In genomic region chr16:91885389-91886122, GRCm38 (mm10) we compare ENCODE assay signal across 8 mouse cellular contexts.
A peak's percentile ranks its signal among the peaks of the same experiment; 100 is the strongest.
DNase-seq lines count a peak whose midpoint lies in the region; ATAC-seq and TF ChIP-seq lines count a peak whose summit lies in the region.

No protein-coding gene starts in this region.

- H3K27me3 ChIP-seq in kidney, embryonic 15.5 days: no peaks in the 10 kb centered on the region
- H3K27me3 ChIP-seq in liver, embryonic 13.5 days: 0 out of 2 replicates have a peak, but pooled peaks cover 17% of the 10 kb centered on the region
- no peaks in the 10 kb centered on the region for H3K27me3 ChIP-seq in neural tube, embryonic 14.5 days (ENCODE audit: control insufficient read depth, insufficient read depth, low read length)

- no peak for DNase-seq in kidney, adult 11 months
- peak; percentile 62 for DNase-seq in heart, postnatal 4 days
- no peak for DNase-seq in liver, embryonic 13.5 days

- 7% methylated on average over 19 of the region's 19 CpGs for WGBS in kidney, embryonic 15.5 days
- 13% methylated on average over 18 of the region's 19 CpGs for WGBS in liver, embryonic 13.5 days (ENCODE audit: insufficient replicate concordance)
- WGBS in neural tube, embryonic 14.5 days: 9% methylated on average over 19 of the region's 19 CpGs

- TF ChIP-seq CTCF in cortical plate, adult 2 months (IDR thresholded peaks at IDR 0.05; ENCODE audit: extremely low read depth, insufficient read depth, low read length): peak; percentile 50

- no peak overlapping the region for H3K9ac ChIP-seq in kidney, embryonic 15.5 days
- H3K9ac ChIP-seq in liver, embryonic 13.5 days: no peak overlapping the region
- no peak overlapping the region for H3K9ac ChIP-seq in neural tube, embryonic 14.5 days (replicated peaks; ENCODE audit: low read depth, low read length)

- H3K4me3 ChIP-seq in kidney, embryonic 15.5 days (replicated peaks): peak overlapping the region; percentile 32
- no peak overlapping the region for H3K4me3 ChIP-seq in cortical plate, adult 2 months (ENCODE audit: insufficient read depth, low read length)
- 0 out of 2 replicates have a peak overlapping the region, but pooled peaks have one; percentile 13 for H3K4me3 ChIP-seq in liver, embryonic 13.5 days (replicated peaks)
- no peak overlapping the region for H3K4me3 ChIP-seq in neural tube, embryonic 14.5 days (ENCODE audit: low read depth, low read length)

- no peaks in the 10 kb centered on the region for H3K36me3 ChIP-seq in kidney, embryonic 15.5 days
- no peaks in the 10 kb centered on the region for H3K36me3 ChIP-seq in liver, embryonic 13.5 days
- no peaks in the 10 kb centered on the region for H3K36me3 ChIP-seq in neural tube, embryonic 14.5 days (ENCODE audit: control insufficient read depth, insufficient read depth, low read length)

- ATAC-seq in kidney, embryonic 15.5 days (replicated peaks; ENCODE audit: low FRiP score): peak; percentile 55
- no peak for ATAC-seq in liver, embryonic 13.5 days (ENCODE audit: low read depth)
- ATAC-seq in neural tube, embryonic 14.5 days (ENCODE audit: low read depth): peak; percentile 57; the same call in 1 of the 2 replicates
- no peak for ATAC-seq in inflammation-experienced regulatory T-cells, adult 6 months
- ATAC-seq in cerebellum, adult (ENCODE audit: insufficient number of reproducible peaks, low FRiP score, low TSS enrichment): no peak

- H3K4me2 ChIP-seq in kidney, embryonic 15.5 days: peak overlapping the region; percentile 59
- peak overlapping the region; percentile 50 for H3K4me2 ChIP-seq in liver, embryonic 13.5 days
- no peak overlapping the region for H3K4me2 ChIP-seq in neural tube, embryonic 14.5 days (ENCODE audit: low read depth, low read length)

- H3K4me1 ChIP-seq in kidney, embryonic 15.5 days: peaks cover 37% of the 10 kb centered on the region
- peaks cover 2% of the 10 kb centered on the region; the same call in 1 of the 2 replicates for H3K4me1 ChIP-seq in cortical plate, adult 2 months (ENCODE audit: control insufficient read depth, insufficient read depth, low read length)
- H3K4me1 ChIP-seq in liver, embryonic 13.5 days (replicated peaks): peaks cover 20% of the 10 kb centered on the region
- H3K4me1 ChIP-seq in neural tube, embryonic 14.5 days (ENCODE audit: control insufficient read depth, insufficient read depth, low read length): peaks cover 8% of the 10 kb centered on the region; the same call in 1 of the 2 replicates

- no peak for TF ChIP-seq POLR2A in cortical plate, adult 2 months (IDR thresholded peaks at IDR 0.05; ENCODE audit: extremely low read depth, insufficient read depth, low read length)

- H3K9me3 ChIP-seq in kidney, embryonic 15.5 days (replicated peaks): no peaks in the 10 kb centered on the region
- no peaks in the 10 kb centered on the region for H3K9me3 ChIP-seq in liver, embryonic 13.5 days (replicated peaks)
- H3K9me3 ChIP-seq in neural tube, embryonic 14.5 days (ENCODE audit: control insufficient read depth, low read length): no peaks in the 10 kb centered on the region

- peak overlapping the region; percentile 56; the same call in 1 of the 2 replicates for H3K27ac ChIP-seq in kidney, embryonic 15.5 days
- 0 out of 2 replicates have a peak overlapping the region, but pooled peaks have one; percentile 0 for H3K27ac ChIP-seq in cortical plate, adult 2 months (ENCODE audit: insufficient read depth, low read length)
- no peak overlapping the region for H3K27ac ChIP-seq in liver, embryonic 13.5 days
- H3K27ac ChIP-seq in neural tube, embryonic 14.5 days (ENCODE audit: low read depth, low read length): peak overlapping the region; percentile 63

Comparison
In these comparisons a context has a peak if more than half of its experiments do, and no peak if none do; other contexts are left out.
1. ATAC-seq: peak in kidney, embryonic 15.5 days (single experiment) and neural tube, embryonic 14.5 days (single experiment); none in liver, embryonic 13.5 days (single experiment), inflammation-experienced regulatory T-cells, adult 6 months (single experiment) and cerebellum, adult (single experiment).
2. H3K4me3 ChIP-seq: peak in kidney, embryonic 15.5 days (single experiment) and liver, embryonic 13.5 days (single experiment); none in cortical plate, adult 2 months (single experiment) and neural tube, embryonic 14.5 days (single experiment).